Mouse (Mus musculus): ENCODE measurements around the gene Fktn. TPM values are rescaled to one million over a fixed set of nuclear protein-coding genes. Genes with fewer than 3 reads are reported as not detected.

Fktn gene
- polyA plus RNA-seq, 1 experiment, result 23.5 TPM

DNA sequence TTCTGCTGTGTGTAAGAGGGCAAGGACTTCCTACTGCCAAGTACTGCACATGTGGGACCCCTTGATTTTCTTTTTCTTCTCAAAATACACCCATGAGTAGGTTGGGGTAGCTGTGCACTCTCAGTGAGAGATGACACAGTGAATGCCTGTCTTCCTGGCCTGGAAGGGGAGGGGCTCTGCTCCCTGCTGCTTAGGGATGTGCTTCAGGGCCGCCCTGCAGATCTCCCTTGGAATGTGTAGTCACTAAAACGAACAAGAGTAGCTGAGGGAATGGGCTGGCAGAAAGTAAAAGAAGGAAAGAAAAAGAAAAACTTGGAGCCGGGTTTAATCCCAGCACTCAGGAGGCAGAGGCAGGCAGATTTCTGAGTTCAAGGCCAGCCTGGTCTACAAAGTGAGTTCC, 48.7 kb downstream of the Fktn start:
- Histone ChIP-seq H3K27ac (ENCODE audit: insufficient read depth, low read length) (no peak overlapping the region), H3K4me1 (ENCODE audit: control insufficient read depth, insufficient read depth, low read length) (peaks cover 6% of the 10 kb centered on the region), H3K4me3 (ENCODE audit: insufficient read depth, low read length) (no peak overlapping the region)
- TF ChIP-seq CTCF (IDR thresholded peaks at IDR 0.05; ENCODE audit: extremely low read depth, insufficient read depth, low read length), result no peak
- TF ChIP-seq POLR2A (IDR thresholded peaks at IDR 0.05; ENCODE audit: extremely low read depth, insufficient read depth, low read length), result no peak

DNA sequence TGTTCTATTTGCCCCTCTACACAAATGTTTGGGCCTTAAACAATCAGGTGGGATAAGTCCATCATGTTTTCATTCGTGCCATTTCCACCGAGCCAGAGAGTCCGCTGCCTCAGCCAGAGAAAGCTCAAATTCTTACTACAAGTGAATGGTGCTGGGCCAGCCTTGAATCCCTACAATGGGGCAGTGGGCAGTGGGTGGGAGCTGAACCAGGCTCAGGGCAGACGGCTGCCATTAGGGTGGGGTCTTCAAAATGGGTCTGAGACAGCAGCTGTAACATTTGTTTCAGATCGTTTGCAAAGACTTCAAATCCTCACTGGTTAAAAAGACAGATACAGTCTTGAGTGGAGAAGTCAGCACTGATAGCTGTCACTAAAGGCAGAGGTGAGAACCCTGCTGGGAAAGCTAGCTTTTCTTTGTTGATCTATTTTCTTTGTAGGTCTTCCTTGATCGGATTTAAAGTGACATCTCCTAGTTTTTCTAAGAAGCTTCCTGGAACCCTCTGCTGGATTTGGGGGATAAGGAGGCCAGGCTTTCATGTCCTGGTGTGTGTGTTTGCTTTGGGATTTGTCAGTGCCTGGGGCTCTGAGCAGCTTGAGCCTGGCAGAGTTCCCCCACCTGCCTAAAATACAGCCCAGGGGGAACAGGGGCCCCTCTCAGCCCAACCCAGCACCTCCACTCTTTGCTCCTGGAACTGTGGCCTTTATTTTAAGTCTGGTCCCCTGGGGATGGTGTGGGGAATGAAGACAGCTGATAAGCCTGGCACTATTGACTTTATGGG, 57.3 kb downstream of the Fktn start:
- Histone ChIP-seq H3K4me3 (ENCODE audit: insufficient read depth, low read length) (no peak overlapping the region), H3K27ac (ENCODE audit: insufficient read depth, low read length) (no peak overlapping the region), H3K4me1 (ENCODE audit: control insufficient read depth, insufficient read depth, low read length) (no peaks in the 10 kb centered on the region)
- no peak for TF ChIP-seq CTCF (IDR thresholded peaks at IDR 0.05; ENCODE audit: extremely low read depth, insufficient read depth, low read length)
- TF ChIP-seq POLR2A (IDR thresholded peaks at IDR 0.05; ENCODE audit: extremely low read depth, insufficient read depth, low read length), result no peak

DNA sequence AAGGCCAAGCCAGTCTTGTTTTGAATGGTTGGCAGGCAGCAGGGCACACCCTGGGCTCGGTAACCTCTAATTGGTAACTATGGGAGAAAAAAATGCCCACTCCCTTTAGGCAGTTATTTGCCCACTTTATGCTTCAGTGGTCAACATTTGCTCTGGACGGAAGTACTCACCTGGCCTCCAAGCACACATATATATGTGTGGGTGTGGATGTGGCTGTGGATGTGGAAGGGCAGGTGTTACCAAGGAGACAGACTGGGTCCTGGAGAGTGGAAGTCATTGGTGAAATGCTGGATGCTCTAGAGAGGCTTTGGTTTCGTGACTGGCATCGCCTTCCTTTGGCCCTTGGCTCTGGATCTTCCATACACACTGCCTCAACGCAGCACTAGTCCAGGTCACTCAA, 58.2 kb downstream of the Fktn start:
- Histone ChIP-seq H3K4me3 (ENCODE audit: insufficient read depth, low read length) (no peak overlapping the region), H3K27ac (ENCODE audit: insufficient read depth, low read length) (no peak overlapping the region), H3K4me1 (ENCODE audit: control insufficient read depth, insufficient read depth, low read length) (no peaks in the 10 kb centered on the region)
- no peak for TF ChIP-seq CTCF (IDR thresholded peaks at IDR 0.05; ENCODE audit: extremely low read depth, insufficient read depth, low read length)
- TF ChIP-seq POLR2A (IDR thresholded peaks at IDR 0.05; ENCODE audit: extremely low read depth, insufficient read depth, low read length), result no peak

DNA sequence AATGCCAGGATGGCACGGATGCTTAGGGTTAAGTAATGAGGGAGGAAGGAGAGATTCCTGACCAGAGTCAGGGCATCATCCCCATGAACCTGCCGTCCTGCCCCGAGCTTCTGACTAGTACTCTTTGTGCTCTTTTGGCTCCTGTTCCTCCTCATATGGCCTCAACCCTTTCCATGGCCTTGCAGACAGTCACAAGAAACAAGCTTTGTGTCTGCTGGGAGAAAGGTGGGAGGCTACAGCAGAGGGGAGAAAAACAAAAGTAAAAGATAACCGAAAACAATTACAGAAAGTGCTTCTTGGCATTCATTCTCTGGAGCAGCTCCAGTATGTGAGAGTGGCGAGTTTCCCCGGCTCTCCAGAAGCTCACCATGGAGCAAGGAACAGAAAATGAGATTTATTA, 60.1 kb downstream of the Fktn start:
- Histone ChIP-seq H3K4me1 (ENCODE audit: control insufficient read depth, insufficient read depth, low read length) (no peaks in the 10 kb centered on the region), H3K27ac (ENCODE audit: insufficient read depth, low read length) (no peak overlapping the region), H3K4me3 (ENCODE audit: insufficient read depth, low read length) (no peak overlapping the region)
- TF ChIP-seq CTCF (IDR thresholded peaks at IDR 0.05; ENCODE audit: extremely low read depth, insufficient read depth, low read length), result no peak
- no peak for TF ChIP-seq POLR2A (IDR thresholded peaks at IDR 0.05; ENCODE audit: extremely low read depth, insufficient read depth, low read length)

DNA sequence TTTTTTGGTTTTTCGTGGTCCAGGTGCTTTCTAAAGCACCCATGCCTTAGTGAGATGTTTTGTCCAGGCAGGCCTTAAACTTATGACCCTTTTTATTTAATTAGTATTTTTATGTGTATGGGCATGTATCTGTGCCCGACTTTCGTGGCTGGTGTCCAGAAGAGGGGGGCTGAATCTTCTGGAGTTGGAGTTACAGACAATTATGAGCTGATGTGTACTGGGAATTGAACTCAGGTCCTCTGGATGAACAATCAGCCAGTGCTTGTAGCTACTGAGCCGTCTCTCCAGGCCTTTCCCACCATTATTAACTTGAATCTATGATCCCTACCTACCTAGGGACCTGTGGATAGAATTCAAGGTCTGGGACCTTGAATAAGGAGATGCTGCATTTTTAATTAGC, 67.6 kb downstream of the Fktn start:
- no peak overlapping the region for H3K27ac ChIP-seq (ENCODE audit: insufficient read depth, low read length)
- no peaks in the 10 kb centered on the region for H3K4me1 ChIP-seq (ENCODE audit: control insufficient read depth, insufficient read depth, low read length)
- no peak overlapping the region for H3K4me3 ChIP-seq (ENCODE audit: insufficient read depth, low read length)
- TF ChIP-seq CTCF (IDR thresholded peaks at IDR 0.05; ENCODE audit: extremely low read depth, insufficient read depth, low read length) (no peak), POLR2A (IDR thresholded peaks at IDR 0.05; ENCODE audit: extremely low read depth, insufficient read depth, low read length) (no peak)

DNA sequence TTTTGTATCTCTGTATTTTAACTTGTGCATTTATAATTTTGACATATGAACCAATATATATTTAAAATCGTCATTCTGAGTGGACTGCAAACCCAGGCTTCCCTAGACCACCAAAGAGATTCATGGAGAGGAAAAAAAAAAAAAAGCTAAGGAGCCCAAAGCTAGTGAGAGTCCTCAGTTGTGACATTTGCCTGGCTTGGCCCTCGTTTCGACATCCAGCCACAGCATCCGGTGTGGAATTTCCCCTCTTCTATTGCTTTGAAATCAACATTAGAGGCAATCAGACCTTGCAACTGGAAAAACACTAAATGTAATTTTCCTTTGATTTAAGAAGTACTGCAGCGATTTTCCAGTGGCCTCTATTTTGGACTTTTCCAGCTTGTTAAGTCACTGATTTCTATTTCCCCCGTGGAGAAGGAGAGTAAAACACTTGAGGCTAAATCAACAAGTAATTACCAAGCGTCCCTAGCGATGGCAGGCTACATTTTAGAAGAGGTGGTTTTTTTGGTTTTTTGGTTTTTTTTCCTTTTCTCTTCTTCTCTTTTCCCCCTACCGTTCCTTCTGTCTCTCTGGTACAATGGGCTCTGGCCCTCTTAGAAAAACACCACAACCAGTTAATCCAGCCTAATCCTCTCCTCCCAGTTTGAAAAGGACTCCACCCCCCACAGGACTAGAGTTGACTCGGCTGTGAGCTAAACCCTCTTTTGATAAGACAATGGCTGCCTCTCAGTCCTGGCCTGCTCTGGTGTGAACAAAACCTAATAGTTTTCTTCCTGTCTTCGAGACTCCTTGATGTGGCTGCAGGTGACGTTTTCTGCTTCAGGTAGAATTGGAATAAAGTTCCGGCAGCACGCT, 68.6 kb downstream of the Fktn start:
- Histone ChIP-seq H3K4me1 (ENCODE audit: control insufficient read depth, insufficient read depth, low read length) (no peaks in the 10 kb centered on the region), H3K27ac (ENCODE audit: insufficient read depth, low read length) (no peak overlapping the region), H3K4me3 (ENCODE audit: insufficient read depth, low read length) (no peak overlapping the region)
- TF ChIP-seq CTCF (IDR thresholded peaks at IDR 0.05; ENCODE audit: extremely low read depth, insufficient read depth, low read length) (no peak), POLR2A (IDR thresholded peaks at IDR 0.05; ENCODE audit: extremely low read depth, insufficient read depth, low read length) (no peak)

DNA sequence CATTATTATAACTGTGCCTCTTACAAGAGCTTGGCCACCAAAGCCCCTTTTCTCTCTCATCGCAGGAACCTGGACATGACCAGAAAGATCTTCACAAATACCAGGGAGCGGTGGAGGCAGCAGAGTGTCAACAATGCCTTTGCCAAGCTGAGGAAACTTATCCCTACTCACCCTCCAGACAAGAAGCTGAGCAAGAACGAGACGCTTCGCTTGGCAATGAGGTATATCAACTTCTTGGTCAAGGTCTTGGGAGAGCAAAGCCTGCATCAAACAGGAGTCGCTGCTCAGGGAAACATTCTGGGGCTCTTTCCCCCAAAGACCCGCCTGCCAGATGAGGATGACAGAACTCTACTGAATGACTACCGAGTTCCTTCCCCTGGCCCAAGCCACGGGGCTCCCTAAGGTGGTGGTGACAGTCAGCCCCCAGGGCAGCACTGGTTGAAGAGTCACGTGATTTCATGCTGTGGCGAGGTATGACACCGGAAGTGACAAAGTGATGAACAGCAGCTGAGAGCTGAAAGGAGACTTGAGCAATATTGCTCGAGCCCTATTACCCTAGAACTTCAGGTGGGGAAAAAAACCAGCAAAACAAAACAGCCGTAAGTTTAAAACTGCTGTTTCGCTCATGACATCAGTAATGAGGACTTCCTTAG, 72.1 kb downstream of the Fktn start:
- TF ChIP-seq CTCF (IDR thresholded peaks at IDR 0.05; ENCODE audit: extremely low read depth, insufficient read depth, low read length) (no peak), POLR2A (IDR thresholded peaks at IDR 0.05; ENCODE audit: extremely low read depth, insufficient read depth, low read length) (no peak)
- H3K27ac ChIP-seq (ENCODE audit: insufficient read depth, low read length), result no peak overlapping the region
- no peak overlapping the region for H3K4me3 ChIP-seq (ENCODE audit: insufficient read depth, low read length)
- no peaks in the 10 kb centered on the region for H3K4me1 ChIP-seq (ENCODE audit: control insufficient read depth, insufficient read depth, low read length)

DNA sequence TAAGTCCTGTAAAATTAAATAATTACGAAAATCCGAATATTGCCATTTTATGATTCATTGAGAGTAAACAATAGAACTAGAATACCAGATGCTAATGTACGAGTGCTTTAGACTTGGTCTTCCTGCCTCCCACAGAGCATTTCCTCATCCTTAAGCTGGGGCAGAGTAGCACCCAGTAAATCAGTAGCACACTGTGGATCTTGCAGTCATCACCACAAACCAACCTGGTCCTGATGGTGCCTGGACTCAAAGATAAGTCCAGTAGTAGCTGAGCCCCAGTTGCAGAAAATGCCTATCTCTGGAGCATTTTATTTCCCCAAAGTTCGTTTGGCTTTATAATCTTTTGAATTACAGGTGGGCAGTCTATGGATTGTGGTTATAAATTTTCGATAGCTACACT, 73.1 kb downstream of the Fktn start:
- Histone ChIP-seq H3K27ac (ENCODE audit: insufficient read depth, low read length) (no peak overlapping the region), H3K4me3 (ENCODE audit: insufficient read depth, low read length) (no peak overlapping the region), H3K4me1 (ENCODE audit: control insufficient read depth, insufficient read depth, low read length) (no peaks in the 10 kb centered on the region)
- TF ChIP-seq CTCF (IDR thresholded peaks at IDR 0.05; ENCODE audit: extremely low read depth, insufficient read depth, low read length) (no peak), POLR2A (IDR thresholded peaks at IDR 0.05; ENCODE audit: extremely low read depth, insufficient read depth, low read length) (no peak)

DNA sequence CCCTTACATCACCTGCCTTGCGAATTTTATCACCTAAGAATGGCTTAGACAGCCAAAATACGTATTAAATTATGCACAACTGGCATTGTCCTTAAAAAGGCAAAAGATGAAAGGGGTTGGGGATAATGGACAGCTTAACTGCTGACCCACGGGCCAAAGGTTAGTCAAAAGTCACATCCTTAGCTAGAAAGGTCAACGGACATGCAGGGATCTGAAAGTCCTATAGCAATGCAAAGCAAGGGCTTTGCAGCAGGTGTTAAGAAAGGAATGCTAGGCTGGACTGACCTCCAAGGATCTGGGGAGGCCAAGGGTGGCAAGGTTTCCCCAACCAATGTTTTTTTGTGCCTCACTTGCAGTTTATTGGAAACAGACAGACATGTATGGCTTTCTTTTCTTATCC, 75.5 kb downstream of the Fktn start:
- H3K4me3 ChIP-seq (ENCODE audit: insufficient read depth, low read length), result no peak overlapping the region
- no peak overlapping the region for H3K27ac ChIP-seq (ENCODE audit: insufficient read depth, low read length)
- no peaks in the 10 kb centered on the region for H3K4me1 ChIP-seq (ENCODE audit: control insufficient read depth, insufficient read depth, low read length)
- TF ChIP-seq POLR2A (IDR thresholded peaks at IDR 0.05; ENCODE audit: extremely low read depth, insufficient read depth, low read length) (no peak), CTCF (IDR thresholded peaks at IDR 0.05; ENCODE audit: extremely low read depth, insufficient read depth, low read length) (no peak)
